8 mouse cellular contexts compared by ENCODE assay signal in genomic region chr4:116627359-116627716, GRCm38 (mm10). TPM values are rescaled to one million over a fixed set of nuclear protein-coding genes. Genes with fewer than 3 reads are reported as not detected.
DNase-seq lines count a peak whose midpoint lies in the region; ATAC-seq and TF ChIP-seq lines count a peak whose summit lies in the region.

No protein-coding gene starts in this region.

- H3K27me3 ChIP-seq in neural tube, embryonic 15.5 days (replicated peaks): no peaks in the 10 kb centered on the region
- no peaks in the 10 kb centered on the region for H3K27me3 ChIP-seq in thymus, adult 2 months (ENCODE audit: control insufficient read depth, insufficient read depth, low read length)

- 0% methylated on average over 13 of the region's 13 CpGs for WGBS in lung, adult 2 months
- WGBS in neural tube, embryonic 15.5 days: 0% methylated on average over 13 of the region's 13 CpGs
- 1% methylated on average over 13 of the region's 13 CpGs for WGBS in thymus, adult 2 months

- DNase-seq in MN1 (ENCODE audit: low spot score): peak; percentile 82
- peak; percentile 92 for DNase-seq in cerebellum, adult 8-10 months
- peak; percentile 94 for DNase-seq in forelimb bud, embryonic 11.5 days (ENCODE audit: low read depth, low spot score)
- DNase-seq in heart, postnatal 4 days: peak; percentile 94
- peak; percentile 86 to 89 for DNase-seq in layer of hippocampus, adult 2 months (ENCODE audit: low spot score in 2 of 2)
- peak; percentile 92 for DNase-seq in lung, adult 2 months
- peak; percentile 92 for DNase-seq in thymus, adult 2 months

- H3K9me3 ChIP-seq in neural tube, embryonic 15.5 days (replicated peaks): no peaks in the 10 kb centered on the region

- H3K4me2 ChIP-seq in neural tube, embryonic 15.5 days: peak overlapping the region; percentile 70

- TF ChIP-seq CTCF in layer of hippocampus, adult 2 months (conservative IDR thresholded peaks at IDR 0.05): no peak
- no peak for TF ChIP-seq CTCF in lung, adult 2 months (IDR thresholded peaks at IDR 0.05; ENCODE audit: insufficient read depth, low read length)
- no peak for TF ChIP-seq CTCF in thymus, adult 2 months (IDR thresholded peaks at IDR 0.05; ENCODE audit: borderline replicate concordance, control insufficient read depth, extremely low read depth, insufficient read depth, low read length, poor library complexity)

- peak overlapping the region; percentile 90 for H3K4me3 ChIP-seq in layer of hippocampus, adult 2 months
- H3K4me3 ChIP-seq in lung, adult 2 months (replicated peaks; ENCODE audit: extremely low read depth, low read depth, low read length): peak overlapping the region; percentile 75
- H3K4me3 ChIP-seq in neural tube, embryonic 15.5 days (replicated peaks): peak overlapping the region; percentile 80
- H3K4me3 ChIP-seq in thymus, adult 2 months (ENCODE audit: control insufficient read depth, insufficient read depth, low read length): peak overlapping the region; percentile 77

- peaks cover 6% of the 10 kb centered on the region for H3K4me1 ChIP-seq in lung, adult 2 months (ENCODE audit: control insufficient read depth, insufficient read depth, low read length)
- peaks cover 23% of the 10 kb centered on the region for H3K4me1 ChIP-seq in neural tube, embryonic 15.5 days
- H3K4me1 ChIP-seq in thymus, adult 2 months (replicated peaks; ENCODE audit: control insufficient read depth, insufficient read depth, low read length): peaks cover 3% of the 10 kb centered on the region

- H3K36me3 ChIP-seq in neural tube, embryonic 15.5 days: peaks cover 3% of the 10 kb centered on the region; the same call in 1 of the 2 replicates
- no peaks in the 10 kb centered on the region for H3K36me3 ChIP-seq in thymus, adult 2 months (ENCODE audit: control insufficient read depth, insufficient read depth, low read length)

- peak overlapping the region; percentile 92 for H3K27ac ChIP-seq in layer of hippocampus, adult 2 months
- peak overlapping the region; percentile 93 for H3K27ac ChIP-seq in neural tube, embryonic 15.5 days (replicated peaks)
- peak overlapping the region; percentile 48 for H3K27ac ChIP-seq in thymus, adult 2 months (ENCODE audit: control insufficient read depth, insufficient read depth, low read length)

- peak overlapping the region; percentile 80 for H3K9ac ChIP-seq in neural tube, embryonic 15.5 days (replicated peaks)

- ATAC-seq in neural tube, embryonic 15.5 days (ENCODE audit: low FRiP score): peak; percentile 96

- peak; percentile 86 for TF ChIP-seq POLR2A in lung, adult 2 months (IDR thresholded peaks at IDR 0.05; ENCODE audit: borderline replicate concordance, extremely low read depth, low read depth, low read length)
- peak; percentile 62; the same call in 1 of the 2 replicates for TF ChIP-seq POLR2A in thymus, adult 2 months (IDR thresholded peaks at IDR 0.05; ENCODE audit: control insufficient read depth, extremely low read depth, insufficient read depth, low read length, poor library complexity)

RNA-seq across cellular contexts. Expression of gene Nasp, which starts 0.4 kb away (rescaled TPM):
- total RNA-seq in heart, postnatal 4 days (2021): 10 to 100 TPM; 89.1 to 92.2 TPM
- total RNA-seq in layer of hippocampus, adult 2 months (2021): 10 to 100 TPM; 28.0 to 32.5 TPM
- 1.3 and 2.4 TPM in 2 replicates for polyA plus RNA-seq in lung, adult 2 months (2012; rRNA removed)
- polyA plus RNA-seq in neural tube, embryonic 15.5 days (2015; fragmentation: Nextera tagmentation; extraction: Ambion mirVana): 79.3 and 93.1 TPM in 2 replicates
- polyA plus RNA-seq in thymus, adult 2 months (2012; rRNA removed): 14.2 and 15.8 TPM in 2 replicates

RNA-seq across cellular contexts. Expression of gene Akr1a1, which starts 24.1 kb away (rescaled TPM):
- total RNA-seq in heart, postnatal 4 days (2021): 100 to 1,000 TPM; 438 to 466 TPM
- 100 to 1,000 TPM; 376 to 387 TPM for total RNA-seq in layer of hippocampus, adult 2 months (2021)
- polyA plus RNA-seq in lung, adult 2 months (2012; rRNA removed): 536 and 669 TPM in 2 replicates
- polyA plus RNA-seq in neural tube, embryonic 15.5 days (2015; fragmentation: Nextera tagmentation; extraction: Ambion mirVana): 717 and 746 TPM in 2 replicates
- 490 and 565 TPM in 2 replicates for polyA plus RNA-seq in thymus, adult 2 months (2012; rRNA removed)

RNA-seq across cellular contexts. Expression of gene Ccdc17, which starts 30.9 kb away (rescaled TPM):
- total RNA-seq in heart, postnatal 4 days (2021): 1 to 10 TPM; 1.5 to 4.1 TPM
- total RNA-seq in layer of hippocampus, adult 2 months (2021): 1 to 10 TPM; 5.7 to 7.4 TPM
- polyA plus RNA-seq in lung, adult 2 months (2012; rRNA removed): 52.9 and 55.0 TPM in 2 replicates
- polyA plus RNA-seq in neural tube, embryonic 15.5 days (2015; fragmentation: Nextera tagmentation; extraction: Ambion mirVana): 3.0 and 4.5 TPM in 2 replicates
- 7.3 and 9.9 TPM in 2 replicates for polyA plus RNA-seq in thymus, adult 2 months (2012; rRNA removed)

RNA-seq across cellular contexts. Expression of gene Prdx1, which starts 58.0 kb away (rescaled TPM):
- total RNA-seq in heart, postnatal 4 days (2021): 100 to 1,000 TPM; 393 to 438 TPM
- 100 to 1,000 TPM; 143 to 151 TPM for total RNA-seq in layer of hippocampus, adult 2 months (2021)
- polyA plus RNA-seq in lung, adult 2 months (2012; rRNA removed): 58.4 and 179 TPM in 2 replicates
- polyA plus RNA-seq in neural tube, embryonic 15.5 days (2015; fragmentation: Nextera tagmentation; extraction: Ambion mirVana): 443 and 606 TPM in 2 replicates
- 61.8 and 99.5 TPM in 2 replicates for polyA plus RNA-seq in thymus, adult 2 months (2012; rRNA removed)

Comparison
In these comparisons a context has a peak if more than half of its experiments do, and no peak if none do; other contexts are left out.
1. Peak in every context shown above with its lines: DNase-seq, ATAC-seq, H3K4me3 ChIP-seq and H3K27ac ChIP-seq.